Mouse (Mus musculus) heart, embryonic 12.5 days (tissue): ENCODE measurements around the gene Pgbd5. TPM values are rescaled to one million over a fixed set of nuclear protein-coding genes. Genes with fewer than 3 reads are reported as not detected.

ENCODE experiments used
- ATAC-seq: fragments of 200-750 bp; cut with Nextera tagmentation; 2 replicates; pipeline ENCODE4 v1.8.0; 2017; ENCODE audit warnings: moderate TSS enrichment, moderate library complexity; ENCODE audit not compliant: insufficient number of reproducible peaks, low FRiP score
- H3K27ac ChIP-seq: fragments of 300-500 bp; sonication (generic); 2 replicates; pipeline ENCODE4 v1.5.1; 2016; ENCODE audit warnings: mild to moderate bottlenecking, moderate library complexity; ENCODE audit not compliant: poor library complexity, severe bottlenecking
- H3K27me3 ChIP-seq: fragments of 300-500 bp; sonication (generic); replicated peaks from 2 replicates; pipeline ENCODE4 v1.6.1; 2016; ENCODE audit warnings: mild to moderate bottlenecking, moderate library complexity
- H3K36me3 ChIP-seq: fragments of 300-500 bp; sonication (generic); 2 replicates; pipeline ENCODE4 v1.6.1; 2016; ENCODE audit warnings: mild to moderate bottlenecking, moderate library complexity
- H3K4me1 ChIP-seq: fragments of 300-500 bp; sonication (generic); replicated peaks from 2 replicates; pipeline ENCODE4 v1.6.1; 2016; ENCODE audit warnings: mild to moderate bottlenecking
- H3K4me2 ChIP-seq: fragments of 300-500 bp; sonication (generic); 2 replicates; pipeline ENCODE4 v1.6.1; 2016; ENCODE audit warnings: mild to moderate bottlenecking, moderate library complexity
- H3K4me3 ChIP-seq: fragments of 300-500 bp; sonication (generic); 2 replicates; pipeline ENCODE4 v1.5.1; 2016; ENCODE audit warnings: mild to moderate bottlenecking
- H3K9ac ChIP-seq: fragments of 300-500 bp; sonication (generic); 2 replicates; pipeline ENCODE4 v1.6.1; 2016; ENCODE audit warnings: mild to moderate bottlenecking, moderate library complexity
- H3K9me3 ChIP-seq: fragments of 300-500 bp; sonication (generic); replicated peaks from 2 replicates; pipeline ENCODE4 v1.6.1; 2016; ENCODE audit warnings: mild to moderate bottlenecking, moderate library complexity
- WGBS: fragments of 180-500 bp; shearing (Covaris S2); methylation state at CpG from one replicate; pipeline ENCODE4 v1.1.7; 2016; 5-methylcytosine and 5-hydroxymethylcytosine counted together
- polyA plus RNA-seq: library from polyadenylated mRNA; unstranded; fragments of >200 nt; fragmentation: Nextera tagmentation; extraction: Ambion mirVana; gene quantifications from 2 replicates; pipeline ENCODE4 v1.2.1, GENCODE M21; 2016

Pgbd5 gene
- polyA plus RNA-seq, 1 experiment from 2014 or later, result 2.5 TPM

DNA sequence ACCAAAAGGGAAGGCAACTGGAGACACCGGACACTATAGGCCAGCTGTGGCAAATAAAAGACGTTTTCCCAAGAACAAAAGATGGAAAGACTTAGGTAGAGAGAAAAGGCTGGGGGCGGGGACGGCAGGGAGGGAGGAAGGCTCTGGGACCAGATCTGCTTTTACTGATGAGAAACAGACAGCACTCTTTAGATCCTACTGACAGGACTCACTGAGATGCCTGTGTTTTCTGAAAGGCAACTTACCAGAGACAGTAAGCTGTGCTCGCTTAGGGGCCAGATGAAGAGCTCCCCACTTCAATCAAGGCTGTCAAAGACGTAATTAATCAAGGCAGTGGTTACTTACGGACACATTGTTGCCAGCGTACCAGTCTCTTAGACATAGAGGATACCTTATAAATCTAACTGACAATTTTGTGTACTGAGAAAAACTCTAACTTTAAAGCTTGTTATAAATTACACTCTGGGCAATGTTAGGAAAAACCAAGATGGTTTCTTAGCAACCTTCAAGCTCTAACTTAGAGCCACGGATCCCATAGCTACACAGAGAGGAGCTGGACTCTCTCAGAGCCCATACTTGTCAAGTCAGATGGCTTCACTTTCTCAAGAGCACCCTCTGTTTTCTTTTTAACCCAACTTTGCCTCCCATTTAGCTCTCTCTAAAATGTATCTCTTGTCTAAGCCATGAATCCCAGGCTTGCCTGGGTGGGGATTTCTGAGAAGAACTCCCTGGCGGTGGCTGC, 47.0 kb downstream of the Pgbd5 start:
- H3K4me1 ChIP-seq, result no peaks in the 10 kb centered on the region
- H3K36me3 ChIP-seq, result no peaks in the 10 kb centered on the region
- H3K4me3 ChIP-seq, result no peak overlapping the region
- peaks cover 5% of the 10 kb centered on the region; the same call in 1 of the 2 replicates for H3K9me3 ChIP-seq
- no peak overlapping the region for H3K27ac ChIP-seq
- no peak overlapping the region for H3K9ac ChIP-seq
- ATAC-seq, result no peak
- WGBS, result 55% methylated on average over 10 of the region's 10 CpGs
- no peak overlapping the region for H3K4me2 ChIP-seq
- H3K27me3 ChIP-seq, result no peaks in the 10 kb centered on the region

DNA sequence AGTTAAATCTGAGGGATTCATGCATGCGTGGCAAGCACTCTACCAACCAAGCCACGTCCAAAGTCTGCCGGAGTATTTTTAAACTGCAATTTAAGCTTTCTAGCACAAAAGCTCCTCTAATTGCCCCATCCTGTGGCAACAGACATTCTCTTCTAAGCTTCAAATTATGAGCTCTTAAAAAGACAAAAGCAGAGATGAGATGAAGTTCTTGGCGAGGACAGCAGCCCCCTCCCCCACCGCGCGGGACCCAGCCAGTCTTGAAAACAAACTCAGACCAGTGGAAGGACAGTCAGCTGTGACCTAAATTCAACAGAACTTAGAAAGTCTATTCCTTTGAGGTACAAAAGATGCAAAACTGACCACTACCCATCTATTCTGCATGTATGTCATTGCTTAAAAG, 48.3 kb downstream of the Pgbd5 start:
- no peaks in the 10 kb centered on the region for H3K4me1 ChIP-seq
- no peaks in the 10 kb centered on the region for H3K36me3 ChIP-seq
- no peak for ATAC-seq
- H3K27ac ChIP-seq, result no peak overlapping the region
- no peaks in the 10 kb centered on the region for H3K27me3 ChIP-seq
- no peak overlapping the region for H3K4me2 ChIP-seq
- H3K4me3 ChIP-seq, result no peak overlapping the region
- no peak overlapping the region for H3K9ac ChIP-seq
- WGBS, result 86% methylated on average over 7 of the region's 7 CpGs
- H3K9me3 ChIP-seq, result peaks cover 5% of the 10 kb centered on the region; the same call in 1 of the 2 replicates

DNA sequence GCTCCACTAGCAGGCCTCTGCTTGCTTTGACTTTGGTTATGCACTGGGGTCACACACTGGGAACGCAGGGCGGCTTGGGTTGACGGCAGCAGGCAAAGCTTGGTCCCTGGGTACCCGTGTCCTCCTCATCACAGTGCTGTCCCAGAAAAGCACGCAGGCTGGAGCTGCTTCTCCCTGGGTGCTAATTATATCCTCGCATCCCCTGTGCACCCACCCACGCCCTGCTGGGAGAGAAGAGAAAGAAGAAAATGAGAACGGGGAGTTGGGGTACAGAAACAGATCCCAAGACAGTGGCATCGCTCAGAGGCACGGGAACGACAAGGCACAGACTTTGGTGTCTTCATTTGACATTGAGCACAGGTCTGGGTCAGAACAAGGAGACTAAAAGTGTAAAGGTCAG, 50.0 kb downstream of the Pgbd5 start:
- no peak overlapping the region for H3K27ac ChIP-seq
- H3K4me3 ChIP-seq, result no peak overlapping the region
- H3K27me3 ChIP-seq, result no peaks in the 10 kb centered on the region
- H3K4me2 ChIP-seq, result no peak overlapping the region
- H3K36me3 ChIP-seq, result no peaks in the 10 kb centered on the region
- no peaks in the 10 kb centered on the region for H3K4me1 ChIP-seq
- peaks cover 5% of the 10 kb centered on the region; the same call in 1 of the 2 replicates for H3K9me3 ChIP-seq
- ATAC-seq, result no peak
- H3K9ac ChIP-seq, result no peak overlapping the region
- 82% methylated on average over 11 of the region's 11 CpGs for WGBS

DNA sequence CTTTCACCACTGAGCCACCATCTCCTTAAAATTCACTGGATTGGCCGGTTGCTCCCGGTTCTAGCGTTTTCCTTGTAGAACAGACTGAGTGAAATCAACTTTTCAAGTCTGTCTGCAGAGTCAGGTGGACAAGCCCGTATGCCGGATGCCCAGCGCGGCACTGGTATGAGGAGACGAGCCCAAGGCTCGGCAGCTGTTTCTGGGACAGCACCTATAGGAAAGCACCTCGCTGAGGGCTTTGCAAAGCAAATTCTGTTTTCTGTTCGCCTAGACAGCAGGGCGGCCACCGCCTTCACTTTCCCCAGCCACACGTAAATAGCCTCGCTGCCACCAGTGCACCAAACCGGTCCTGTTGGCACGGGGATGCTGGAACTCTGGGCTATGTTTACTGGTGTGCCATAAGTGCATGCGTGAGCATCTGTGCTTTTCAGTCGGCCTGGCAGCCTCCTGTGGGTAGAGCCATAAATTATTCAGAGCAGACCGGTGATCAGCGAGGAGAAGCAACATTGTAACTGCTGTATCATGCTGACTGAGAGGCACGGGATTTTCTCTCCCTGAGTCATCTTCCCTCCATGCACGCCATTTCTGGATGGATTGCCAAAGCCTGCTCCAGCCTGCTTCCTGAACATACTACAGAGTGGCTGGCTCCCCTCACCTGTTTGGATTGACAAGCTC, 53.1 kb downstream of the Pgbd5 start:
- Histone ChIP-seq H3K36me3 (no peaks in the 10 kb centered on the region), H3K4me3 (no peak overlapping the region), H3K4me1 (no peaks in the 10 kb centered on the region), H3K27ac (no peak overlapping the region), H3K9ac (no peak overlapping the region), H3K9me3 (no peaks in the 10 kb centered on the region), H3K4me2 (no peak overlapping the region), H3K27me3 (no peaks in the 10 kb centered on the region)
- no peak for ATAC-seq
- 84% methylated on average over 23 of the region's 23 CpGs for WGBS

DNA sequence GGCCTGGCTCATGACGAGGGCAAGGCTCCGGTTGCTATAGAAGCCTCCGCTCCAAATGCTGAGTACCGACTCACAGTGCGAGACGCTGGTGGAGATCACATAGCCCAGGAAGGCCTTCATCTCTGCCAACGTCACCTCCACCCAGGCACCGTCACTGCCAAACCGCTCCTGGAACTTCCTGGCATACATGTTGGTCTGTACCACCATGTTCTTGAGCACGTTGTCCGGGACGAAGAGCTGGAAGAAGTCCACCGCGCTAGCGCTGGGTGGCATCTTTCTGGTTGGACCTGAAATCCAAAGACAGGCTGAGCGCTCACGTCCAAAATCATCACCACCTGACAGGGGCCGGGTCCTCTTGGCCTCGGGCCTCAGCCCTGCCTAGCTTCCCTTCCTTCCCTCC, 55.1 kb downstream of the Pgbd5 start:
- no peak overlapping the region for H3K4me3 ChIP-seq
- no peak overlapping the region for H3K9ac ChIP-seq
- H3K4me2 ChIP-seq, result no peak overlapping the region
- ATAC-seq, result no peak
- H3K27ac ChIP-seq, result no peak overlapping the region
- H3K9me3 ChIP-seq, result no peaks in the 10 kb centered on the region
- H3K36me3 ChIP-seq, result no peaks in the 10 kb centered on the region
- no peaks in the 10 kb centered on the region for H3K4me1 ChIP-seq
- 91% methylated on average over 19 of the region's 19 CpGs for WGBS
- no peaks in the 10 kb centered on the region for H3K27me3 ChIP-seq

DNA sequence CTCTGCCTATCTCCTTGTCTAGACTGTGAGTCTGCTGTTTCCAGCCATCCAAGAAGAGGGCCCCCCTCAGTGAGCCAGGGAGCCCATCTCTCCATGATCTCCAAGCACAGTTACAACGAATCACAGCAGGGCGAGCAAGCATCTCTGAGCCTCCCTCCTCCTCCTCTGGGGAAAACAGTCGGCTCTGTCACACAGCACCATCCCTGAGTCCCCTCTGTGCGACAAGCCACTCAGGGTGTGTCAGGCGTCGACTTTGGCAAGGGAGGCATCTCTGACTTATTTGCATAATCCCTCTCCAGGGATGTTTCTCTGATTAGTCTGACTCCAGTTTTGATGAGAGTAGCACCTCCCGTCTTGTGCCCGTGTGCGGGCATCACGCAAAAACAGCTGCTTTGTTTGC, 57.2 kb downstream of the Pgbd5 start:
- no peaks in the 10 kb centered on the region; the same call in 1 of the 2 replicates for H3K9me3 ChIP-seq
- H3K4me2 ChIP-seq, result no peak overlapping the region
- WGBS, result 57% methylated on average over 10 of the region's 10 CpGs
- no peak for ATAC-seq
- no peak overlapping the region for H3K9ac ChIP-seq
- H3K36me3 ChIP-seq, result no peaks in the 10 kb centered on the region
- no peaks in the 10 kb centered on the region for H3K27me3 ChIP-seq
- H3K27ac ChIP-seq, result no peak overlapping the region
- H3K4me3 ChIP-seq, result no peak overlapping the region
- no peaks in the 10 kb centered on the region for H3K4me1 ChIP-seq

DNA sequence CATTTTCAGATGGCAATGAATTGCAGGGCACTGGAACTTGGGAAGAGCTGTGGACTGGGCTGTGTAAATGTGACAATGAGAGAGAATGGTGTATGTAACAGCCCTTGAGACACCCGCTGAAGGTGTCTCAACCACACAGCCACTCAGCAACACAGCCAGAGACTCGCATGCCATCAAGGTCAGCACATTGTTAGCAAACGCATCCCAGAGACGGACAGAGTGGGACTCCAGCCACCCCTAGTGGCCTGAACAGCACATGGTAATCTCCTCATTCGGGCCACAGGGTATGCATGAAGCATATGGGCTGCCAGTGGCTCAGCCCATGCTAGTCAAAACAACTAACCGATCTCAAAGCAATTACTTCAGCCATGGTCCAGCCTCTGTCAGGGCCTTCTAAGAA, 60.2 kb downstream of the Pgbd5 start:
- H3K27me3 ChIP-seq, result no peaks in the 10 kb centered on the region
- no peak for ATAC-seq
- 64% methylated on average over 6 of the region's 6 CpGs for WGBS
- no peak overlapping the region for H3K4me2 ChIP-seq
- H3K36me3 ChIP-seq, result no peaks in the 10 kb centered on the region
- H3K27ac ChIP-seq, result no peak overlapping the region
- no peaks in the 10 kb centered on the region; the same call in 1 of the 2 replicates for H3K9me3 ChIP-seq
- no peak overlapping the region for H3K9ac ChIP-seq
- no peak overlapping the region for H3K4me3 ChIP-seq
- peaks cover 13% of the 10 kb centered on the region for H3K4me1 ChIP-seq

DNA sequence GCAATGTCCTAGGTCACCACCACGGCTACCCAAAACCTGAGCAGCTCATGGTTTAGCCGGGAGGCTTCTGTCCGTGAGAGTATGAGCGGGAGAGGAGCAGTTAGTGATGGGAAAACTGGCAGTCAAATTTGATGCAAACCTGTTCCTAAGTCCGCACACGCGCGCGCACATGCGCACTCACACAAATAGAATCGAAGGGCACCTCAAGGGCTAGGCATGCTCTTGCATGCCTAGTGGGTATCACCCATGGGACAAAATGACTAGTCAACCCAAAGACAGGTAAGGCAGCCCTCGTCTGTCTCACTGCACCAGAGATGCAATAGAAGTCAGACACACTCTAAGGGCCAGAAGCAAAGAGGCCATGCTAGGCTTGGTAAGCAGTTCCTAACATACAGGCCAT, 63.1 kb downstream of the Pgbd5 start:
- Histone ChIP-seq H3K4me2 (no peak overlapping the region), H3K27ac (no peak overlapping the region), H3K4me1 (peaks cover 13% of the 10 kb centered on the region), H3K9me3 (no peaks in the 10 kb centered on the region; the same call in 1 of the 2 replicates), H3K9ac (no peak overlapping the region), H3K27me3 (no peaks in the 10 kb centered on the region), H3K4me3 (no peak overlapping the region), H3K36me3 (no peaks in the 10 kb centered on the region)
- no peak for ATAC-seq
- WGBS, result 90% methylated on average over 12 of the region's 12 CpGs

DNA sequence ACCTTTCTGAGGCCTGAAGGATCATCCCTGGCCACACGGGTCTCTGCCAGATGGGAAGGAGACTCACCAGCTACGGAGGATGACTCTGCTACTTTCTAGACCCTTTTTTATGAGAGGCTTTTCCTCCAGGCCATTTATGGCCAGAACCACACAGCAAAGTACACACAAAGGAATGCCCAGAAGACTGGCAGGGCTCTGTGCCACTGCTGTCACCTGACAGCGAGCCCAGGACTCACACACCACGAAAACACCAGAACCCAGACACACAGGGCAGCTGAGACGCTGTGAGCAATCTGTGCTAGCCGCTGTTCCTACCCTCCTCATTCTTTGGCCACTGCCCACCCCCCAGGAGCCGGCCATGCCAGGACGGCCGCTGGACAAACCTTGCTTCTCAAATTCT, 63.7 kb downstream of the Pgbd5 start:
- Histone ChIP-seq H3K9ac (no peak overlapping the region), H3K27ac (no peak overlapping the region)
- ATAC-seq, result no peak

DNA sequence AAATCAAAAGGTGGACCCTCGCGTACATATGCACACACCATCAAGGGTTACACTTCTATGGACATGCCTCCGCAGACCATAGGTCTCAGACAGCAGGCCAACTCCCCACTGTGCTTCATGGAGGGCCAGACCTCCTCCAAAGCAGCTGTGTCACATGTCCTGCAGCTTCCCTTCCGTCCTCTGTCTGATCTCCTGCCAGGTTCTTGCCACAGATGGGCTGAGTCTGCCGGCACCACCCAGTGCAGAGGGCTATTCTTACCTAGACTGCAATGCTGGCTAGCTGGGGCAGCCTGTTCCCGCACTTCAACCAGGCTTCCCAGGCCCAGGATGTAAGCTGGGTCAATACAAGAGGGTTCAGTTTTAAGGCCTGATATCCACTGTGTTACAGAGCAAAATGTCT, 64.3 kb downstream of the Pgbd5 start:
- WGBS, result 61% methylated on average over 6 of the region's 6 CpGs
- H3K9me3 ChIP-seq, result no peaks in the 10 kb centered on the region; the same call in 1 of the 2 replicates
- H3K27me3 ChIP-seq, result no peaks in the 10 kb centered on the region
- no peaks in the 10 kb centered on the region for H3K36me3 ChIP-seq
- H3K9ac ChIP-seq, result no peak overlapping the region
- no peak overlapping the region for H3K27ac ChIP-seq
- no peak for ATAC-seq
- no peak overlapping the region for H3K4me2 ChIP-seq
- peaks cover 13% of the 10 kb centered on the region for H3K4me1 ChIP-seq
- no peak overlapping the region for H3K4me3 ChIP-seq

More for the DNA sequence above, 63.7 kb downstream of the Pgbd5 start:
- Histone ChIP-seq H3K36me3 (no peaks in the 10 kb centered on the region), H3K9me3 (no peaks in the 10 kb centered on the region; the same call in 1 of the 2 replicates), H3K4me2 (no peak overlapping the region), H3K27me3 (no peaks in the 10 kb centered on the region), H3K4me1 (peaks cover 13% of the 10 kb centered on the region), H3K4me3 (no peak overlapping the region)
- 82% methylated on average over 9 of the region's 9 CpGs for WGBS

DNA sequence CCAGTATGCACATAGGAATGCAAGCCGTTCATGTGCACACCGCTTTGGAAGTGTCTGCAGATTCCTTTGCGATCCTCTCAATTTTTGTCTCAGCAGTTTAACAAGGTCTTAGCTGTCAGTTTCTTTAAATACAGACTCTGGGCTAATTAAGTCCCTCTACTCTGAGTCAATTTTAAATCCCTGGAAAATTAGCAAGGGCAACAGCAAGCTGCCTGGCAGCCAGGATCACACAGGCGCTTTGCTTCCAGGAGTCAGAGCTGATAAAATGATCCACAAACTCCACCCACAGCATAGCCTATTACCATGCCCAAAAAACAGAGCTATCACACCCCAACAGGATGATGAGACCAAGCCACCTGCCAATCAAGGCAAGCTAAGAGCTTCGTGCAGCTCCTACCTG, 65.7 kb downstream of the Pgbd5 start:
- no peak for ATAC-seq
- no peak overlapping the region for H3K9ac ChIP-seq
- H3K36me3 ChIP-seq, result no peaks in the 10 kb centered on the region

More for the DNA sequence above, 65.7 kb downstream of the Pgbd5 start:
- WGBS, result 83% methylated on average over 5 of the region's 5 CpGs
- Histone ChIP-seq H3K9me3 (no peaks in the 10 kb centered on the region; the same call in 1 of the 2 replicates), H3K4me3 (no peak overlapping the region), H3K27ac (no peak overlapping the region), H3K4me1 (peaks cover 13% of the 10 kb centered on the region), H3K27me3 (no peaks in the 10 kb centered on the region), H3K4me2 (no peak overlapping the region)
